Mouse (Mus musculus): ENCODE measurements around the gene Fbxo7. TPM values are rescaled to one million over a fixed set of nuclear protein-coding genes. Genes with fewer than 3 reads are reported as not detected.

The Fbxo7 gene
- total and polyA plus RNA-seq, 3 experiments = 16.9 to 65.0 (median 44.6) TPM

GRCm38 (mm10) chr10:86017781-86018180, 4.0 kb upstream of the Fbxo7 start:
- no peak for TF ChIP-seq POLR2AphosphoS5 (IDR thresholded peaks at IDR 0.05; ENCODE audit: insufficient replicate concordance, low read depth, low read length)
- TF ChIP-seq CTCF (IDR thresholded peaks at IDR 0.05; ENCODE audit: low read depth, low read length) = no peak
- TF ChIP-seq GATA1 (IDR thresholded peaks at IDR 0.05; ENCODE audit: borderline replicate concordance, low read length) = no peak
- TF ChIP-seq GATA2 (IDR thresholded peaks at IDR 0.05; ENCODE audit: borderline replicate concordance, low read depth, low read length) = no peak
- no peak for TF ChIP-seq TAL1 (conservative IDR thresholded peaks at IDR 0.05; ENCODE audit: low read depth, low read length)
- Histone ChIP-seq H3K9me3 (replicated peaks) (no peaks in the 10 kb centered on the region), H3K4me3 (ENCODE audit: low read depth, low read length) (no peak overlapping the region), H3K36me3 (replicated peaks) (no peaks in the 10 kb centered on the region), H3K4me1 (ENCODE audit: insufficient read depth, low read depth, low read length) (peaks cover 8% of the 10 kb centered on the region), H3K27me3 (ENCODE audit: insufficient read depth, low read length) (peaks cover 19% of the 10 kb centered on the region)
- DNase-seq (ENCODE audit: low spot score) = no peak
- no peak for ATAC-seq (ENCODE audit: extremely low read depth, insufficient number of reproducible peaks, low FRiP score, poor library complexity, severe bottlenecking)

- Histone ChIP-seq H3K4me3 (ENCODE audit: low read depth, low read length) (no peak overlapping the region), H3K4me1 (ENCODE audit: insufficient read depth, low read depth, low read length) (peaks cover 12% of the 10 kb centered on the region), H3K9me3 (replicated peaks) (no peaks in the 10 kb centered on the region), H3K36me3 (replicated peaks) (peaks cover under 1% of the 10 kb centered on the region), H3K27me3 (ENCODE audit: insufficient read depth, low read length) (peaks cover 16% of the 10 kb centered on the region)
- DNase-seq (ENCODE audit: low spot score) (no peak), ATAC-seq (ENCODE audit: extremely low read depth, insufficient number of reproducible peaks, low FRiP score, poor library complexity, severe bottlenecking) (no peak)
- TF ChIP-seq CTCF (IDR thresholded peaks at IDR 0.05; ENCODE audit: low read depth, low read length) (no peak), GATA1 (IDR thresholded peaks at IDR 0.05; ENCODE audit: borderline replicate concordance, low read length) (no peak), TAL1 (conservative IDR thresholded peaks at IDR 0.05; ENCODE audit: low read depth, low read length) (no peak), GATA2 (IDR thresholded peaks at IDR 0.05; ENCODE audit: borderline replicate concordance, low read depth, low read length) (no peak), POLR2AphosphoS5 (IDR thresholded peaks at IDR 0.05; ENCODE audit: insufficient replicate concordance, low read depth, low read length) (no peak)
Observed at GRCm38 (mm10) chr10:86018813-86019212, 3.0 kb upstream of the Fbxo7 start.

GRCm38 (mm10) chr10:86021408-86021748, 394 bp upstream of the Fbxo7 start:
- H3K36me3 ChIP-seq (replicated peaks) = peaks cover 16% of the 10 kb centered on the region
- H3K4me1 ChIP-seq (ENCODE audit: insufficient read depth, low read depth, low read length) = peaks cover 31% of the 10 kb centered on the region
- H3K9me3 ChIP-seq (replicated peaks) = no peaks in the 10 kb centered on the region
- peak overlapping the region; percentile 90 for H3K4me3 ChIP-seq (ENCODE audit: low read depth, low read length)
- DNase-seq (ENCODE audit: low spot score) (peak; percentile 3), ATAC-seq (ENCODE audit: extremely low read depth, insufficient number of reproducible peaks, low FRiP score, poor library complexity, severe bottlenecking) (no peak)
- peaks cover 2% of the 10 kb centered on the region; the same call in 1 of the 2 replicates for H3K27me3 ChIP-seq (ENCODE audit: insufficient read depth, low read length)
- TF ChIP-seq TAL1 (conservative IDR thresholded peaks at IDR 0.05; ENCODE audit: low read depth, low read length) (no peak), CTCF (IDR thresholded peaks at IDR 0.05; ENCODE audit: low read depth, low read length) (no peak), POLR2AphosphoS5 (IDR thresholded peaks at IDR 0.05; ENCODE audit: insufficient replicate concordance, low read depth, low read length) (no peak), GATA2 (IDR thresholded peaks at IDR 0.05; ENCODE audit: borderline replicate concordance, low read depth, low read length) (no peak), GATA1 (IDR thresholded peaks at IDR 0.05; ENCODE audit: borderline replicate concordance, low read length) (no peak)

GRCm38 (mm10) chr10:86022474-86022816, 673 bp downstream of the Fbxo7 start:
- H3K4me1 ChIP-seq (ENCODE audit: insufficient read depth, low read depth, low read length) = peaks cover 39% of the 10 kb centered on the region
- H3K4me3 ChIP-seq (ENCODE audit: low read depth, low read length) = peak overlapping the region; percentile 90
- H3K36me3 ChIP-seq (replicated peaks) = peaks cover 23% of the 10 kb centered on the region
- no peaks in the 10 kb centered on the region for H3K27me3 ChIP-seq (ENCODE audit: insufficient read depth, low read length)
- no peaks in the 10 kb centered on the region for H3K9me3 ChIP-seq (replicated peaks)
- ATAC-seq (ENCODE audit: extremely low read depth, insufficient number of reproducible peaks, low FRiP score, poor library complexity, severe bottlenecking) (peak; percentile 18; the same call in 1 of the 2 replicates), DNase-seq (ENCODE audit: low spot score) (no peak)
- TF ChIP-seq TAL1 (conservative IDR thresholded peaks at IDR 0.05; ENCODE audit: low read depth, low read length) = no peak
- TF ChIP-seq GATA2 (IDR thresholded peaks at IDR 0.05; ENCODE audit: borderline replicate concordance, low read depth, low read length) = no peak
- TF ChIP-seq GATA1 (IDR thresholded peaks at IDR 0.05; ENCODE audit: borderline replicate concordance, low read length) = no peak
- no peak for TF ChIP-seq CTCF (IDR thresholded peaks at IDR 0.05; ENCODE audit: low read depth, low read length)
- TF ChIP-seq POLR2AphosphoS5 (IDR thresholded peaks at IDR 0.05; ENCODE audit: insufficient replicate concordance, low read depth, low read length) = no peak

GRCm38 (mm10) chr10:86023149-86023548, 1.4 kb downstream of the Fbxo7 start:
- no peaks in the 10 kb centered on the region for H3K9me3 ChIP-seq (replicated peaks)
- H3K4me3 ChIP-seq (ENCODE audit: low read depth, low read length) = peak overlapping the region; percentile 90; the same call in 1 of the 2 replicates
- ATAC-seq (ENCODE audit: extremely low read depth, insufficient number of reproducible peaks, low FRiP score, poor library complexity, severe bottlenecking) (no peak), DNase-seq (ENCODE audit: low spot score) (no peak)
- TF ChIP-seq POLR2AphosphoS5 (IDR thresholded peaks at IDR 0.05; ENCODE audit: insufficient replicate concordance, low read depth, low read length) (no peak), TAL1 (conservative IDR thresholded peaks at IDR 0.05; ENCODE audit: low read depth, low read length) (no peak), GATA1 (IDR thresholded peaks at IDR 0.05; ENCODE audit: borderline replicate concordance, low read length) (no peak), GATA2 (IDR thresholded peaks at IDR 0.05; ENCODE audit: borderline replicate concordance, low read depth, low read length) (no peak), CTCF (IDR thresholded peaks at IDR 0.05; ENCODE audit: low read depth, low read length) (no peak)
- peaks cover 44% of the 10 kb centered on the region for H3K4me1 ChIP-seq (ENCODE audit: insufficient read depth, low read depth, low read length)
- no peaks in the 10 kb centered on the region for H3K27me3 ChIP-seq (ENCODE audit: insufficient read depth, low read length)
- H3K36me3 ChIP-seq (replicated peaks) = peaks cover 28% of the 10 kb centered on the region

GRCm38 (mm10) chr10:86025906-86026305, 4.1 kb downstream of the Fbxo7 start:
- no peak for ATAC-seq (ENCODE audit: extremely low read depth, insufficient number of reproducible peaks, low FRiP score, poor library complexity, severe bottlenecking)
- H3K4me1 ChIP-seq (ENCODE audit: insufficient read depth, low read depth, low read length) = peaks cover 48% of the 10 kb centered on the region

More at GRCm38 (mm10) chr10:86025906-86026305, 4.1 kb downstream of the Fbxo7 start:
- Histone ChIP-seq H3K27me3 (ENCODE audit: insufficient read depth, low read length) (no peaks in the 10 kb centered on the region), H3K4me3 (ENCODE audit: low read depth, low read length) (no peak overlapping the region), H3K9me3 (replicated peaks) (peaks cover 4% of the 10 kb centered on the region; the same call in 1 of the 2 replicates), H3K36me3 (replicated peaks) (peaks cover 55% of the 10 kb centered on the region)
- TF ChIP-seq GATA1 (IDR thresholded peaks at IDR 0.05; ENCODE audit: borderline replicate concordance, low read length) = no peak
- no peak for TF ChIP-seq GATA2 (IDR thresholded peaks at IDR 0.05; ENCODE audit: borderline replicate concordance, low read depth, low read length)
- no peak for TF ChIP-seq TAL1 (conservative IDR thresholded peaks at IDR 0.05; ENCODE audit: low read depth, low read length)
- no peak for TF ChIP-seq CTCF (IDR thresholded peaks at IDR 0.05; ENCODE audit: low read depth, low read length)
- TF ChIP-seq POLR2AphosphoS5 (IDR thresholded peaks at IDR 0.05; ENCODE audit: insufficient replicate concordance, low read depth, low read length) = no peak
- no peak for DNase-seq (ENCODE audit: low spot score)

All from G1E (cell line).